Mouse (Mus musculus) adipose tissue, adult 10 weeks (tissue): ENCODE data around the gene Rbm19. TPM values are rescaled to one million over a fixed set of nuclear protein-coding genes. Genes with fewer than 3 reads are reported as not detected.

ENCODE experiments used
- polyA plus RNA-seq: library from polyadenylated mRNA; stranded (reverse); fragments of 350-450 nt; fragmentation: Illumina TruSeq; extraction: RNeasy Lipid Tissue Mini Kit (QIAGEN cat#74804); gene quantifications from one replicate; pipeline ENCODE4 v1.2.3, GENCODE M21; 2014; ENCODE audit warnings: low read depth, low replicate concordance

The Rbm19 gene
- 10.9 TPM for polyA plus RNA-seq

GRCm38 (mm10) chr5:120116261-120117050 lies at the start of gene Rbm19:
Gene Rbm19, plus strand, starts transcription at chr5:120116465.

